ENCODE assay signal across 16 mouse cellular contexts in genomic region chr5:98055275-98055674, GRCm38 (mm10).
"Had no signal": no experiment of that assay in that cellular context is flagged by ENCODE, and none has a peak within 500 bp of the region (broad histone marks: within the 10 kb centered on the region; RNA-seq: fewer than 3 reads in every experiment).

No protein-coding gene starts in this region.

- H3K9ac ChIP-seq: neural tube, embryonic 12.5 days; neural tube, embryonic 13.5 days; neural tube, embryonic 15.5 days; stomach, embryonic 15.5 days had no signal

- H3K27me3 ChIP-seq: neural tube, embryonic 12.5 days; neural tube, embryonic 13.5 days; neural tube, embryonic 15.5 days; stomach, embryonic 15.5 days had no signal

- H3K27ac ChIP-seq: neural tube, embryonic 12.5 days; neural tube, embryonic 13.5 days; neural tube, embryonic 15.5 days; stomach, embryonic 15.5 days; stomach, postnatal 0 days had no signal

- H3K9me3 ChIP-seq: neural tube, embryonic 12.5 days; neural tube, embryonic 13.5 days; neural tube, embryonic 15.5 days; stomach, embryonic 15.5 days had no signal

- H3K4me1 ChIP-seq: neural tube, embryonic 12.5 days; neural tube, embryonic 13.5 days; neural tube, embryonic 15.5 days; stomach, embryonic 15.5 days had no signal

- H3K4me2 ChIP-seq: neural tube, embryonic 12.5 days; neural tube, embryonic 13.5 days; neural tube, embryonic 15.5 days; stomach, embryonic 15.5 days had no signal

- H3K4me3 ChIP-seq: neural tube, embryonic 12.5 days; neural tube, embryonic 13.5 days; neural tube, embryonic 15.5 days; stomach, embryonic 15.5 days had no signal

- H3K36me3 ChIP-seq: neural tube, embryonic 12.5 days; neural tube, embryonic 13.5 days; neural tube, embryonic 15.5 days; stomach, embryonic 15.5 days had no signal

- DNase-seq: retina, postnatal 1 day; right cerebral cortex, adult 18-20 months; right cerebral cortex, postnatal 14 days; right cerebral cortex, postnatal 4 days; spleen, adult 18-20 months; thymus, adult 18-20 months; thymus, adult 2 months; thymus, postnatal 14 days; thymus, postnatal 25 days; thymus, postnatal 36 days; thymus, postnatal 4 days had no signal
